Mouse (Mus musculus): Measurements from ENCODE around the gene Slc35e3. TPM values are rescaled to one million over a fixed set of nuclear protein-coding genes. Genes with fewer than 3 reads are reported as not detected.

Slc35e3 gene
- polyA plus RNA-seq, 1 experiment from 2014 or later: 37.3 TPM

- Histone ChIP-seq H3K4me3 (no peak overlapping the region), H3K9ac (replicated peaks) (no peak overlapping the region), H3K27me3 (no peaks in the 10 kb centered on the region), H3K27ac (replicated peaks) (no peak overlapping the region), H3K4me2 (replicated peaks) (no peak overlapping the region), H3K4me1 (no peaks in the 10 kb centered on the region), H3K36me3 (peaks cover 86% of the 10 kb centered on the region), H3K9me3 (no peaks in the 10 kb centered on the region)
- no peak for ATAC-seq (ENCODE audit: low FRiP score, low read depth)
- 91% methylated on average over 2 of the region's 2 CpGs for WGBS
These were observed 35.9 kb upstream of the Slc35e3 start for GRCm38 (mm10) chr10:117782056-117782455.

- Histone ChIP-seq H3K27me3 (no peaks in the 10 kb centered on the region), H3K9me3 (no peaks in the 10 kb centered on the region), H3K9ac (replicated peaks) (no peak overlapping the region), H3K4me2 (replicated peaks) (no peak overlapping the region), H3K36me3 (peaks cover 86% of the 10 kb centered on the region), H3K27ac (replicated peaks) (no peak overlapping the region), H3K4me3 (no peak overlapping the region), H3K4me1 (no peaks in the 10 kb centered on the region)
- 94% methylated on average over 17 of the region's 17 CpGs for WGBS
- no peak for ATAC-seq (ENCODE audit: low FRiP score, low read depth)
These were observed 35.0 kb upstream of the Slc35e3 start for GRCm38 (mm10) chr10:117781021-117781725.

- 94% methylated on average over 6 of the region's 6 CpGs for WGBS
- no peak overlapping the region for H3K27ac ChIP-seq (replicated peaks)
- H3K4me3 ChIP-seq: no peak overlapping the region
- H3K9ac ChIP-seq (replicated peaks): no peak overlapping the region
- H3K27me3 ChIP-seq: no peaks in the 10 kb centered on the region
- H3K4me2 ChIP-seq (replicated peaks): no peak overlapping the region
- peaks cover 86% of the 10 kb centered on the region for H3K36me3 ChIP-seq
- H3K9me3 ChIP-seq: no peaks in the 10 kb centered on the region
- H3K4me1 ChIP-seq: no peaks in the 10 kb centered on the region
- no peak for ATAC-seq (ENCODE audit: low FRiP score, low read depth)
These were observed 34.2 kb upstream of the Slc35e3 start for GRCm38 (mm10) chr10:117780306-117780911.

GRCm38 (mm10) chr10:117779581-117780305 is 33.6 kb upstream of the Slc35e3 start:
- Histone ChIP-seq H3K27ac (replicated peaks) (no peak overlapping the region), H3K4me1 (no peaks in the 10 kb centered on the region), H3K36me3 (peaks cover 86% of the 10 kb centered on the region), H3K4me2 (replicated peaks) (no peak overlapping the region), H3K9ac (replicated peaks) (no peak overlapping the region), H3K27me3 (no peaks in the 10 kb centered on the region), H3K4me3 (no peak overlapping the region), H3K9me3 (no peaks in the 10 kb centered on the region)
- WGBS: 96% methylated on average over 8 of the region's 8 CpGs
- ATAC-seq (ENCODE audit: low FRiP score, low read depth): no peak

- 92% methylated on average over 4 of the region's 4 CpGs for WGBS
These were observed 32.8 kb upstream of the Slc35e3 start for GRCm38 (mm10) chr10:117778951-117779350.

GRCm38 (mm10) chr10:117778328-117778910 is 32.3 kb upstream of the Slc35e3 start:
- 89% methylated on average over 12 of the region's 12 CpGs for WGBS
- no peak overlapping the region for H3K4me2 ChIP-seq (replicated peaks)
- no peak overlapping the region for H3K27ac ChIP-seq (replicated peaks)
- no peaks in the 10 kb centered on the region for H3K9me3 ChIP-seq
- no peaks in the 10 kb centered on the region for H3K4me1 ChIP-seq
- H3K9ac ChIP-seq (replicated peaks): no peak overlapping the region
- no peaks in the 10 kb centered on the region for H3K27me3 ChIP-seq
- ATAC-seq (ENCODE audit: low FRiP score, low read depth): no peak
- no peak overlapping the region for H3K4me3 ChIP-seq
- H3K36me3 ChIP-seq: peaks cover 85% of the 10 kb centered on the region

More at GRCm38 (mm10) chr10:117778951-117779350, 32.8 kb upstream of the Slc35e3 start:
- no peaks in the 10 kb centered on the region for H3K4me1 ChIP-seq
- ATAC-seq (ENCODE audit: low FRiP score, low read depth): no peak
- no peaks in the 10 kb centered on the region for H3K27me3 ChIP-seq
- no peak overlapping the region for H3K27ac ChIP-seq (replicated peaks)
- no peak overlapping the region for H3K4me2 ChIP-seq (replicated peaks)
- peaks cover 88% of the 10 kb centered on the region for H3K36me3 ChIP-seq
- no peaks in the 10 kb centered on the region for H3K9me3 ChIP-seq
- H3K4me3 ChIP-seq: no peak overlapping the region
- no peak overlapping the region for H3K9ac ChIP-seq (replicated peaks)

- no peak for ATAC-seq (ENCODE audit: low FRiP score, low read depth)
- Histone ChIP-seq H3K27ac (replicated peaks) (no peak overlapping the region), H3K4me3 (no peak overlapping the region), H3K36me3 (peaks cover 89% of the 10 kb centered on the region), H3K4me1 (no peaks in the 10 kb centered on the region), H3K9me3 (no peaks in the 10 kb centered on the region), H3K27me3 (no peaks in the 10 kb centered on the region), H3K9ac (replicated peaks) (no peak overlapping the region), H3K4me2 (replicated peaks) (no peak overlapping the region)
- 94% methylated on average over 17 of the region's 17 CpGs for WGBS
These were observed 31.5 kb upstream of the Slc35e3 start for GRCm38 (mm10) chr10:117777501-117778327.

GRCm38 (mm10) chr10:117777103-117777470 is 30.9 kb upstream of the Slc35e3 start:
- Histone ChIP-seq H3K36me3 (peaks cover 89% of the 10 kb centered on the region), H3K4me3 (no peak overlapping the region)

GRCm38 (mm10) chr10:117776281-117777102 is 30.3 kb upstream of the Slc35e3 start:
- Histone ChIP-seq H3K27me3 (no peaks in the 10 kb centered on the region), H3K4me2 (replicated peaks) (no peak overlapping the region), H3K27ac (replicated peaks) (no peak overlapping the region), H3K4me3 (no peak overlapping the region), H3K9me3 (no peaks in the 10 kb centered on the region), H3K4me1 (no peaks in the 10 kb centered on the region), H3K36me3 (peaks cover 86% of the 10 kb centered on the region), H3K9ac (replicated peaks) (no peak overlapping the region)
- no peak for ATAC-seq (ENCODE audit: low FRiP score, low read depth)
- 94% methylated on average over 12 of the region's 12 CpGs for WGBS

More at GRCm38 (mm10) chr10:117777103-117777470, 30.9 kb upstream of the Slc35e3 start:
- ATAC-seq (ENCODE audit: low FRiP score, low read depth): no peak
- WGBS: 93% methylated on average over 3 of the region's 3 CpGs
- H3K27me3 ChIP-seq: no peaks in the 10 kb centered on the region
- no peak overlapping the region for H3K27ac ChIP-seq (replicated peaks)
- H3K4me2 ChIP-seq (replicated peaks): no peak overlapping the region
- no peaks in the 10 kb centered on the region for H3K9me3 ChIP-seq
- no peaks in the 10 kb centered on the region for H3K4me1 ChIP-seq
- no peak overlapping the region for H3K9ac ChIP-seq (replicated peaks)

GRCm38 (mm10) chr10:117775401-117776144 is 29.4 kb upstream of the Slc35e3 start:
- no peak overlapping the region for H3K4me3 ChIP-seq
- no peak overlapping the region for H3K9ac ChIP-seq (replicated peaks)
- H3K9me3 ChIP-seq: no peaks in the 10 kb centered on the region
- no peaks in the 10 kb centered on the region for H3K4me1 ChIP-seq
- peaks cover 86% of the 10 kb centered on the region for H3K36me3 ChIP-seq
- no peak for ATAC-seq (ENCODE audit: low FRiP score, low read depth)
- WGBS: 92% methylated on average over 6 of the region's 6 CpGs
- no peaks in the 10 kb centered on the region for H3K27me3 ChIP-seq
- H3K4me2 ChIP-seq (replicated peaks): no peak overlapping the region
- H3K27ac ChIP-seq (replicated peaks): no peak overlapping the region
